Mouse (Mus musculus): ENCODE measurements around the gene Pilra.
"Not testable (repeated sequence)": the region's sequence is repeated elsewhere in the genome, so short reads cannot be mapped to it uniquely, and the experiment has no call there.

Pilra gene

DNA sequence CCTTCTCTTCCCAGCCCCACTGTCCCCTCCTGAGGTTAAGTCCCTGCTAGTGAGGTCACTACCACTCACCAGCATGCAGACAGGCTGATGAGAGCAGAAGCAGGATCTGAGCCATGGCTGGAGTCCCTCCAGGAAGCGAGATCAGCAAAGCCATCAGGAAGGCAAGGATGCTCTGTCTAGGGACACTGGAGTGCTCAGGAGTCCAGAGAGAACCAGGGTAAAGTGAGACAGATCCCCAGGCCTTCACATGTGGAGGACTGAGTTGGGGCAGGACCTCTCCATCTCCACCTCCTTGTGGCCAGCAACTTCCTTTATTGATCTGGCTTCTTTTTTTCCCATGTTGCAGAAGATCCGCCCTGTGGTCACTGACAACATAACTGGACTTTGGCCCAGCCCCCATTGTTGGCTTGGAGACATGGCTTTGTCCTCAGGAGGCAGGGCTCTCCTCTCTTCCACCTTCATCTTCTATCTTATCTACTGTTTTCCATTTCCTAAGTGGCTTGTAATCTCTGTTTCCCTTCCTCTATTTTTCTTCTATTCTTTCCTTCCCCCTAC, at the start of gene Pilra:
Gene Pilra, minus strand, starts transcription at position 316 of the 555 bp plus-strand sequence.
- not testable (repeated sequence) for DNase-seq (ENCODE audit: low read depth, low spot score)

DNA sequence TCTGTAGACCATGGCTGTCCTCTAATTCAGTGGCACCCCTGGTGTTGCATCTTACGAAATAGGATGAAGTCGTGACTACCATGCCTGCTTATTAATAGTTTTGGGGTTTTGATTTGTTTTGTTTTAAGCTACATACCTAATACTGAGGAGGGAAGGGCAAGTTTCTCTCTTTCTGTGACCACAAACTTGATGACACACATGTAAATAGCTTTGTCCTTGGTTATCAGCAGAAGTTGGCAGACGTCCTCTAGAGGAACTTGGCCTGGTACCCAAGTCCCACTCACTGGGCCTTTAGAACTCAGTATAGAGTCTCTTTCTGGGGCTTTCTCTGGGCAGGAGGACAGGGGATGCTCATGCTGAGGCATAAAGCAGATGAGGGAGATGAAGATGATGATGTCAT, 47.3 kb upstream of the Pilra start:
- DNase-seq (ENCODE audit: low read depth, low spot score) = no peak

DNA sequence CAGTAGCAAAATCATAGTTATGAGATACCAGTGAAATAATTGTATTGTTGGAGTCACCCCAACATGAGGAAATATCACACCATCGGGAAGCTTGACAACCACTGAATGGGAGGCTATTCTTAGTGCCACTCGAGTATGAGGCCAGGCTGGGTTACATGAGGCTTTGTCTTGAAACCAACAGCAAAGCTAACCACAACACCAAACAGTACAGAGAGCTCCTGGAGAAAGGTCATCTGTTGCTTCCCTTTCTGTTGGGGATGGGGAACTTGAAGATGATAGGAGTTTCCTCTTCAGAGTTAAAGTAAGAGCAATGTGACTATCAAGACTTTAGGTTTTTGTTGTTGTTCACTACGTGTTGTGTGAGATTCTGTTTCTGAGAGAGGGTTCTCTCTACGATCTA, 46.8 kb upstream of the Pilra start:
- DNase-seq (ENCODE audit: low read depth, low spot score) = no peak

DNA sequence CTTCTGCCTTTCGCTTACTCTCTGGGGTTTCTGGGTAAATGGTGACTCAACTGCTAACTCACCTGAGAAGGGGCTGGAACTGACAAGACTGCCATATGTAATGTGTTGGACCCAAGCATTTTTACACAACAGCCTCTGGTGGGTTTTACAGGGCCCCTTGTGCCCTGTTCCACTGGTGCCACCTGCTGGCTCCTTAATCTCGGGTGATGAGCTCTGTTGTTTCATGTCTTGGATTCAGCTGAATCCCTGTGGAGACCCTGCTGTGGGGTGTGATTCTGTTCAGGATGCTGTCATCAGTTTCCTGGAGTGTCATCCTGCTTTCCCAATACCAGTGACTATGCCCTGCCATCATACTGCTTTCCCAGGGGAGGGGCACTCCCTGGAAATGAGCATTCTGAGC, 41.8 kb upstream of the Pilra start:
- DNase-seq (ENCODE audit: low read depth, low spot score) = no peak

DNA sequence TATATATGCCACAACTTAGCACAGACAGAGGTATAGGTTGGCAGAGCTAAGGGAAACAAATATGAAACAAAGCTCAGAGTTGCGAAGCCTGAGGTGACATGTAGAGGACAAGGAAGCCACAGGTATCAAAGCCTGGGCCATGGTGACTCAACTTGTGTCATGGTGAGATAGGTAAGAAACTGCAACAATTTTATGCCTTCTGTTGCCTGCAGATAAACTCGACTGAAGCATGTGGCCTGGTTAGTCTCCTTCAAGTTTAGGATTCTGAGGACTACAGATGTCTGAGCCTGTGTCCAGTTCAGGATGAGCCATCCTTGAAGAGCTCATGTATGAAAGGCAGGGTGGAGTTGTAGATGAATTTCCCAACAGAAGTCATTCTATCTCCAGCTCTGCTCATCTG, 39.0 kb upstream of the Pilra start:
- no peak for DNase-seq (ENCODE audit: low read depth, low spot score)

DNA sequence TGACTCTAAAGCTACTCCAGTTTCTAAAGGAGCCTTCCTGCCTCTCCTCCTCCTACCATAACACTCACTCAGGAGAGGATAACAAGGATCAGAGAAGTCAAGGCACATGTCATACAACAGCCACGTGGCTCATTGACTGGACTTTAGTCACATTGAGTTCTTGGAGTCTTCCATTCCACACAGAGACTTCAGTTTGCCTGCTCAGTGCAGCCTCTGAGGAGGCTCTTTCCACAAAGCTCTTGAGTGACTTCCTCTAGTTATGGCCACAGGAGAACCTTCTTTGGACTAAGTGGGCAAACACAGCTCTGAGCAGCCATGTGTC, 36.3 kb upstream of the Pilra start:
- not testable (repeated sequence) for DNase-seq (ENCODE audit: low read depth, low spot score)

DNA sequence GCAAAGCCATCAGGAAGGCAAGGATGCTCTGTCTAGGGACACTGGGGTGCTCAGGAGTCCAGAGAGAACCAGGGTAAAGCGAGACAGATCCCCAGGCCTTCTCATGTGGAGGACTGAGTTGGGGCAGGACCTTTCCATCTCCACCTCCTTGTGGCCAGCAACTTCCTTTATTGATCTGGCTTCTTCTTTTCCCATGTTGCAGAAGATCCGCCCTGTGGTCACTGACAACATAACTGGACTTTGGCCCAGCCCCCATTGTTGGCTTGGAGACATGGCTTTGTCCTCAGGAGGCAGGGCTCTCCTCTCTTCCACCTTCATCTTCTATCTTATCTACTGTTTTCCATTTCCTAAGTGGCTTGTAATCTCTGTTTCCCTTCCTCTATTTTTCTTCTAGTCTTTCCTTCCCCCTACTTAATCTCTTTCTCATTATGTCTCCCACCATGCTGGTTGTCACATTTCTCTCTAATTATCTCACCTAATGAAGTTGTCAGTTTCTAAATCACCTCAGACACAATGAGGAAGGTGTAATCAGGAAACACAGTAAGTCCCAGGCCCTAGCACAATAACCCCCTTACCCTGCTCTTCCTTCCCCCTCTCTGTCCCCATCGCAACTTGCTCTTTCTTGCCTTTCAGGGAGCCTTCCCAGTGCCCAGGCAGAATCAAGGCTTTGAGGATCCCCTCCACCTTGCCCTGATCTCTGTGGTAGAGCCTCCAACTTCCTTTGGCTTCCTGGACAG, 35.7 kb upstream of the Pilra start, which contains the start of gene Pilrb2:
Gene Pilrb2, minus strand, starts transcription at position 172 of the 737 bp plus-strand sequence.
- DNase-seq (ENCODE audit: low read depth, low spot score) = not testable (repeated sequence)

DNA sequence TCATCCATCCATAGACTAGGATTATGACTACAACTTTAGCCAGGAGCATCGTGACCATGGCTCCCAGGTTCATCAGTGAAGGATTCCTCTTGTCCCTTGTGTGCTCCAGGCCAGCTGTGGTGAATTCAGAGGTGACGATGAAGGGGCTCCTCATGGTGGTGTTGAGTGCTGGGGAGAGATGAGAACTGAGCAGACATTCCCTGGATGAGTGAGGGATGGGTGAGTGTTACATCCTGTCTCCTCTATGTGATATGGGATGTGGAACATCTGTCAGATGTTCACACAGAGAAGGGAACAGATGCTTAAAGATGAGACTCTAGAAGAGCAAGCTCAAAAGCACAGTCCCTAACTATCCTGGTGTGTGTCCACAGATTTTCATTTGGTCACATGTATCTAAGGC, 32.5 kb upstream of the Pilra start:
- DNase-seq (ENCODE audit: low read depth, low spot score) = not testable (repeated sequence)

DNA sequence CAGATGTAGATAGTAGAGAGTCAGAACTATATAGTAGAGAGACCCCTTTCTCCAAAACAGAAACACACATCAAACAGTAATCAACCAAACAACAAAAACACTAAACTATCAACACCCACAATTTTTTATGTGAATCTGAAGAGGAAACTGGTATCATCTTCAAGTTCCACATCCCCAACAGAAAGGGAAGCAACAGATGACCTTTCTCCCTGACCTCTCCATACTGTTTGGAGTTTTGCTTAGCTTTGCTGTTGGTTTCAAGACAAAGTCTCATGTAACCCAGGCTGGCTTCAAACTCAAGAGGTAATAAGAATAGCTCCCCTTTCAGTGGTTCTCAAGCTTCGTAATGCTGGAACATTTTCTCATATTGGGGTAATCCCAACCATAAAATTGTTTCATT, 27.9 kb upstream of the Pilra start:
- not testable (repeated sequence) for DNase-seq (ENCODE audit: low read depth, low spot score)

DNA sequence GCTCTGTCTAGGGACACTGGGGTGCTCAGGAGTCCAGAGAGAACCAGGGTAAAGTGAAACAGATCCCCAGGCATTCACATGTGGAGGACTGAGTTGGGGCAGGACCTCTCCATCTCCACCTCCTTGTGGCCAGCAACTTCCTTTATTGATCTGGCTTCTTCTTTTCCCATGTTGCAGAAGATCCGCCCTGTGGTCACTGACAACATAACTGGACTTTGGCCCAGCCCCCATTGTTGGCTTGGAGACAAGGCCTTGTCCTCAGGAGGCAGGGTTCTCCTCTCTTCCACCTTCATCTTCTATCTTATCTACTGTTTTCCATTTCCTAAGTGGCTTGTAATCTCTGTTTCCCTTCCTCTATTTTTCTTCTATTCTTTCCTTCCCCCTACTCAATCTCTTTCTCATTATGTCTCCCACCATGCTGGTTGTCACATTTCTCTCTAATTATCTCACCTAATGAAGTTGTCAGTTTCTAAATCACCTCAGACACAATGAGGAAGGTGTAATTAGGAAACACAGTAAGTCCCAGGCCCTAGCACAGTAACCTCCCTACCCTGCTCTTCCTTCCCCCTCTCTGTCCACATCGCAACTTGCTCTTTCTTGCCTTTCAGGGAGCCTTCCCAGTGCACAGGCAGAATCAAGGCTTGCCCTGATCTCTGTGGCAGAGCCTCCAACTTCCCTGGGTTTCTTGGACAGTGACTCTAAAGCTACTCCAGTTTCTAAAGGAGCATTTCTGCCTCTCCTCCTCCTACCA, 22.1 kb upstream of the Pilra start, which contains the start of gene Pilrb1:
Gene Pilrb1, minus strand, starts transcription at position 147 of the 751 bp plus-strand sequence.
- not testable (repeated sequence) for DNase-seq (ENCODE audit: low read depth, low spot score)

DNA sequence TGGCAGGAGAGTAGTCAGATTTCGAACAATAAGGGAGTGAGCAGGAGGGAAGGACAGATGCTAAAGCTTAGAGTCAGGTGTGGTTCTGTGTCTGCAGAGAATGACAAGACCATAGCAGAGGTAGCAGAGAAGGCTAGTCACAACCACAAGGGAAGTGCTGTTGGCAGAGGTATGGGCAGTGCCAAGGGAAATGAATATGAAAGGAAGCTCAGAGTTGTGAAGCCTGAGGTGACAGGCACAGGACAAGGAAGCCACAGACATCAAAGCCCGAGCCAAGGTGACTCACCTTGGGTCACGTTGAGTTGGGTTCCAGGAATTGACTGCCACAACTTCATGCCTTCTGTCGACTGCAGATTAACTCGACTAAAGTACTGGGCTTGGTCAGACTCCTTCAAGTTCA, 20.8 kb upstream of the Pilra start:
- DNase-seq (ENCODE audit: low read depth, low spot score) = not testable (repeated sequence)

DNA sequence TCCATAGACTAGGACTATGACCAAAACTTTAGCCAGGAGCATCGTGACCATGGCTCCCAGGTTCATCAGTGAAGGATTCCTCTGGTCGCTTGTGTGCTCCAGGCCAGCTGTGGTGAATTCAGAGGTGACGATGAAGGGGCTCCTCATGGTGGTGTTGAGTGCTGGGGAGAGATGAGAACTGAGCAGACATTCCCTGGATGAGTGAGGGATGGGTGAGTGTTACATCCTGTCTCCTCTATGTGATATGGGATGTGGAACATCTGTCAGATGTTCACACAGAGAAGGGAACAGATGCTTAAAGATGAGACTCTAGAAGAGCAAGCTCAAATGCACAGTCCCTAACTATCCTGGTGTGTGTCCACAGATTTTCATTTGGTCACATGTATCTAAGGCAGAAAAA, 18.8 kb upstream of the Pilra start:
- DNase-seq (ENCODE audit: low read depth, low spot score) = not testable (repeated sequence)

DNA sequence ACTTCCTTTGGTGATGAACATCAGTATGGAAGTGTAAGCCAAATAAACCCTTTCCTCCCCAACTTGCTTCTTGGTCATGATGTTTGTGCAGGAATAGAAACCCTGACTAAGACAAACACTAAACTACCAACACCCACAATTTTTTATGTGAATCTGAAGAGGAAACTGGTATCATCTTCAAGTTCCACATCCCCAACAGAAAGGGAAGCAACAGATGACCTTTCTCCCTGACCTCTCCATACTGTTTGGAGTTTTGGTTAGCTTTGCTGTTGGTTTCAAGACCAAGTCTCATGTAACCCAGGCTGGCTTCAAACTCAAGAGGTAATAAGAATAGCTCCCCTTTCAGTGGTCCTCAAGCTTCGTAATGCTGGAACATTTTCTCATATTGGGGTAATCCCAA, 14.2 kb upstream of the Pilra start:
- DNase-seq (ENCODE audit: low read depth, low spot score) = not testable (repeated sequence)

DNA sequence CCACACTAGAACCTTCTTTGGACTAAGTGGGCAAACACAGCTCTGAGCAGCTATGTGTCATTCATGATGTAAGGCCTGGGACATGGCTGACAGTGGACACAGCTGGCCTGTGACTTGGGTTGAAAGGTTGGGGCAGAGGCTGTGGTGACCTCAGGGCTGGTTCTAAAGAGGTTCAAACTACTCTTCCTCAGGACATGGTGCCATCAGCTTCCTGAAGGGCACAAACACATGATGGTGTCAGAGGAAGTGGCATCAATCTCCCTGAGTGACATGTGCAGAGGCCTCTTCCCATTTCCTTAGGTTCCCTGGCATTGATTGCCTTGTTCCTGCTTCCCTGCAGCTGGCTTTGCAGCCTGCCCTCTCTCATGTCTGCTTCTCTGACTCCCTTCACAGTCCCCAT, 1.0 kb upstream of the Pilra start:
- DNase-seq (ENCODE audit: low read depth, low spot score) = not testable (repeated sequence)

DNA sequence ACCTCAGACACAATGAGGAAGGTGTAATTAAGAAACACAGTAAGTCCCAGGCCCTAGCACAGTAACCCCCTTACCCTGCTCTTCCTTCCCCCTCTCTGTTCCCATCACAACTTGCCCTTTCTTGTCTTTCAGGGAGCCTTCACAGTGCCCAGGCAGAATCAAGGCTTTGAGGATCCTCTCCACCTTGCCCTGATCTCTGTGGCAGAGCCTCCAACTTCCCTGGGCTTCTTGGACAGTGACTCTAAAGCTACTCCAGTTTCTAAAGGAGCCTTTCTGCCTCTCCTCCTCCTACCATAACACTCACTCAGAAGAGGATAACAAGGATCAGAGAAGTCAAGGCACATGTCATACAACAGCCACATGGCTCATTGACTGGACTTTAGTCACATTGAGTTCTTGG, 530 bp upstream of the Pilra start:
- DNase-seq (ENCODE audit: low read depth, low spot score) = no peak

DNA sequence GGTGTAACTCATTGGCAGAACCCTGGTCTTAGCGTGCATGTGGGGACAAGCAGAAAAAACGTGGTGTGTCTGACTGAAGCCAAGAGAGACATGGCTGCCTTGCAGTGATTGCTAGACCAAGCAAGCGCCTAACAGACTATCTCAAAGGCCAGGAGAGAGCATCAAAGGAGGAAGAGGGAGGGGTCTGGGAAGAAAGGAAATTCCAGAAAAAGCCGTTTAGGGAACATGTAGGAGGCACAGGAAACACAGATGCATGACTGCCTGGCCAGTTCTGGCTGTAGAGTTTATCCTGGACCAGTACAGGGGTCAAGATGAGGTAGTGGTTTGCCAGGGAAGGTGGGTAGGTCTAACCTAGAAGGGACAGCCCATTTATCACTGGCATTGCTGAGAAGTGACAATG, 2.6 kb downstream of the Pilra start:
- no peak for DNase-seq (ENCODE audit: low read depth, low spot score)

DNA sequence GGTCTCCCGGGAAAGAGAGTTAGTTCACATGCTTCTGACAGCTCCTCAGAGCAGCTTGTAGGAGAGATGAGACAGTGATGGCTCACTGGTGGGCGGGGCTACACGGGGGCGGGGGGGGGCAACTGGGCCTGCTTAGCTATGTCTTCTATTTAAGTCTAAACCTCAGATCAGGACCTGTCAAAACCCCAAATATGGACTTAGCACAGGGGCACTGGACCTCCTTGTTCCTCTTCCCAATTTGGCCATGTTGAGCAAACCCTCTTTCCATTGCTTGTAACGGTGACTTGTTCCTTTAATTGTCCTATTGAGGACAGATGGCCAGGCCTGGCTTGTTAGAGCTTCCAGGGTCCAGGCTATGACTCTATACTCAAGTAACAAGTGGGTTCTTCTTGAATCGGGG, 4.6 kb downstream of the Pilra start:
- DNase-seq (ENCODE audit: low read depth, low spot score) = no peak

DNA sequence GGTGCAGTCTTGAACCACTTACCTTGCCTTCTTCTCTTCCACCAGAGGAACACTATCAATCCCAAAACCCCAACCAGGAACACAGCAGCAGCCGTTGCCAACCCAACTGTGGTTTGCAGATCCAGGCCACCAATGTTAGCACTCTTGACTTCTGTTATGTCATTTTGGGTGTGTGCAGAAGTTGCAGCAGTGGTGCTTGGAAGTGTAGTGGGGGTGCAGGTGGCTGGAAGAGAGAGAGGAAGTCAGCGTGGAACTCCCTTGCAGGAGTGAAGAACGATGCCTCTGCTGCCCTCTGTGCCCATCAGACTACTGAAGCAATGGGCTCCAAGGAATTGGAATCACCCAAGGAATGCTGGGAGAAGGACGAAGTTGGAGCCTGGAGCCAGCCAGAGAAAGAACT, 5.0 kb downstream of the Pilra start:
- no peak for DNase-seq (ENCODE audit: low read depth, low spot score)

DNA sequence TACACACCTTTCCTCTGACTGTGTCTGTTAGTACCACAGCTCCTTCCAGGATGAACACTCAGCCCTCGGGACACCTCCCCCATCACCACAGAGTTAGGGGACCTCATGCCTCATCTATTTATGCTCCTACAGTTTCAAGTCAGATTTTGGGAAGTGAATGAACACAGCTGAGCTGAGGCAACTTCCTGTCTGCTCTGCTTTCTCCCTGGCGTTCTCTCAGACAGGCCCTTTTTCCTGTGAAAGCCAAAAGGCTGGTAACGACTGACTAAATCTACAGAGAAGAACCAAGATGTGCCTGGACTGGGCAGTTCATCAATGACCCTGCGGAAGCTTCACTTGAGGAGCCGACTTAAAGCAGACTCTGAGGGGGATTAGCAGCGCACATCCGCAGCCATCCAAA, 5.8 kb downstream of the Pilra start:
- no peak for DNase-seq (ENCODE audit: low read depth, low spot score)

DNA sequence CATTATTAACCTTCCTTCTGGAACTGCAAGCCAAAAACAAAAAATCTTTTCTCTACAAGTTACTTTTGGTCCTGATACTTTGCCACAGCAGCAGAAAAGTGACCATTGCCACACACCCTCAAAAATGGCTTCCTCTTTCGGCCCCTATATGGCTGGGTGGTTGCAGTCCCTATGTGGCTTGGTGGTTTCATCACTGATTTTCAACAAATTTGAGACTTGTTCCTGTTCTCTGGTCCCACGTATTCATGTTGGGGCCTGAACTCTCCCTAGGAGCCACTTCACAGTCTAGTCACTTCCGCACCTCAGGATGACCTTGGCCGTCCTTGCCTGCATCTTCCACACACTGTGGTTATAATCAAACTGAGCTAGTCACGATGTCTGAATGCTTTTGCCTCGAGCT, 7.4 kb downstream of the Pilra start:
- DNase-seq (ENCODE audit: low read depth, low spot score) = no peak

DNA sequence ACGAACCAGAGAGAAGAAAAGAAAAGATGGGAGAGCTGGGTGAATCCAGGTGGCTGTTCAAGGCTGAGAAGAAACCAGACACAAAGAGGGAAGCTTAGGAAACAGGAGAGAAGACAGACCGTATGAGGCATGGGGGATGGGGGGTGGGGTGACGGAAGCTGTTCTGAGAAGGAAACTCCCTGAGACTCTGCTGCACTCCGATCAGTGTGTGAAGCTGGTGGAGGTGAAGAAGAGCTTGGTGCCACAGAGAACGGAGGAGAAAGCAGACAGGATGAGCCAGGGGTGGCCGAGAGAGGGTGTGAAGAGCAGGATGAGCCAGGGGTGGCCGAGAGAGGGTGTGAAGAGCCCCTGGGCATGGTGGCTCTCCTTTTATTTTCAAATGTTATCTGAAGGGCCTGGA, 9.7 kb downstream of the Pilra start:
- DNase-seq (ENCODE audit: low read depth, low spot score) = no peak

DNA sequence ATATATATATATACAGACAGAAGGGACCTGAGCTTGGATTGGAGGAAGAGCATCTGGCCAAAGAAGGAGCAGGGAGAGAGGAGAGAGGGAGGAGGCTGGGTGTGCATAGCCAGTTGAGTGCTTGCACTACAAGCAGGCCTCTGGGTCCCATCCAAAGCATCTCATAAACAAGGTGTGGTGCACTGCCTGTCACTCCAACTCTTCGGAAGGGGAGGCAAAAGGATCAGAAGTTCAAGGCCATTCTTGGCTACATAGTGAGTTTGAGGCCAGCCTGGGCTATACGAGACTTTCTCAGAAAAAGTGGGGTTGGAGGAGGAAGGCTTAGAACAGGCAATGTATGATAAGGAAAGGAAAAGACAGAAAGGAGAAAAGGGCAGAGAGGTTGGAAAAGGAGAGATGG, 10.1 kb downstream of the Pilra start:
- no peak for DNase-seq (ENCODE audit: low read depth, low spot score)

DNA sequence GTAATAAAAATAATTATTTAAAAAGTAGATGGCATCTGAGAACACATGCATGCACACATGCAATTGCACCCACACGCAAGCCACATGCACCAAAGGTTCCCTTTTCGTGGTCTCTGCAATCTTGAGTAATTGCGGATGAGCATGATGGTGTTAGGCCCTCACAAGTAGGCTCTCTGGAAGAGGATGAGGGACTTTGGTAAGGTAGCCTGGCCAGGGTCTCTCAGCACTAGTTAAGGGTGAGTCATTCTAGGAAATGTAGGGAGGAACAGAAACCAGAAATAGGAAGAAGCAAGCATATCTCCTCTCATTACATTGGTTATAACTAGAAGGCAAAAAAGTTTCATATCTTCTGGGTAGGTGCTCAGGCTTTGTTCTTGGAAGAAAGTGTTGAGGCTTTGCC, 11.1 kb downstream of the Pilra start:
- no peak for DNase-seq (ENCODE audit: low read depth, low spot score)
